Mouse (Mus musculus) embryonic fibroblast, embryonic 13.5 days (primary cell): ENCODE measurements around the gene Pgc.

Experiments used
- CTCF ChIP-seq: IDR thresholded peaks from 2 replicates; pipeline ENCODE4 v1.5.1; 2011; ENCODE audit warnings: mild to moderate bottlenecking, control low read depth, low read length, moderate library complexity, borderline replicate concordance; ENCODE audit not compliant: insufficient read depth
- POLR2A ChIP-seq: IDR thresholded peaks from 2 replicates; pipeline ENCODE4 v1.6.1; 2011; ENCODE audit warnings: low read depth, mild to moderate bottlenecking, control low read depth, low read length, moderate library complexity

DNA sequence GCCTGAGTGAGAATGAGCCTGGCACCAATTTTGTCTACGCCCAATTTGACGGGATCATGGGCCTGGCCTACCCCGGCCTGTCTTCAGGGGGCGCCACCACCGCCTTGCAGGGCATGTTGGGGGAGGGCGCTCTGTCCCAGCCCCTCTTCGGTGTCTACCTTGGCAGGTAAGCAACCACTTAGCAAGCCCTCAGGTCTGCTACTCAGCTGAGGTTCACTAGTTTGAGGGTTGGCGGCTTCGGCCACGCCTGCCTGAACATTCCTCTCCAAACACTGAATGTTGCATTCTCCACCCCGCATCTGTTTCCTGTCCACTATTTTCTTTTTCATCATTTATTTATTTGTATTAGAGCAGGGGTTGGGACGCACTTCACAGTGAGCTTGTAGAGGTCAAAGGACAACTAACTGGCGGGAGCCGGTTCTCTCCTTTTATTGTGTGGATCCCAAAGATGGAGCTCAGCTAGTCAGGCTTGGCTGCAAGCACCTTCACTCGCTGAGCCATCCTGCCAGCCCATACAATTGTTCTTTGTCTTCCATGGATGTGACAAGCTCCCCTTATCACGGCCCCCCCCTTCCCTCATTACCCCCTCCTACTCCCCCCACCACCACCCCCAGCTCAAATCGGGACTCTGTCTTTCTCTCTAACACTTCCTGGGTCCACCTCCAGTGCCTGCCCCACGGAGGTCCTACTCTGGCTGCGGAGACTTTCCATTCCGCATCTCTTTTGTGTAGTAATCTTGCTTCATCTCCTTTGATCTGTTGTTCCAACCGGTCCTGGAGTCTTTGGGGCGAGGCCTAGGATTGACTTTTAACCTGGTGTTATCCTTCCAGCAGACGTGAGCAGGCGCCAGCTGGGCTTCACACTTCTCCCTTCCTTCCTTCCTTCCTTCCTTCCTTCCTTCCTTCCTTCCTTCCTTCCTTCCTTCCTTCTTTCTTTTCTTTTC, 4.3 kb downstream of the Pgc start:
- TF ChIP-seq POLR2A (no peak), CTCF (no peak)
